Mouse (Mus musculus) ES-Bruce4 (cell line): Measurements from ENCODE around the gene Gm26566. TPM values are rescaled to one million over a fixed set of nuclear protein-coding genes. Genes with fewer than 3 reads are reported as not detected.

ENCODE experiments used
- H3K27ac ChIP-seq: 2 replicates; pipeline ENCODE4 v1.5.1; 2012; ENCODE audit warnings: low read length, inconsistent platforms; ENCODE audit not compliant: insufficient read depth
- H3K27me3 ChIP-seq: 2 replicates; pipeline ENCODE4 v1.6.1; 2012; ENCODE audit warnings: mild to moderate bottlenecking, low read length, inconsistent platforms; ENCODE audit not compliant: control insufficient read depth, poor library complexity, insufficient read depth, severe bottlenecking
- H3K36me3 ChIP-seq: 2 replicates; pipeline ENCODE4 v1.6.1; 2012; ENCODE audit warnings: inconsistent platforms, mild to moderate bottlenecking, low read length, moderate library complexity; ENCODE audit not compliant: control insufficient read depth, poor library complexity, insufficient read depth, severe bottlenecking
- H3K4me1 ChIP-seq: one replicate; pipeline ENCODE4 v1.8.1; 2011; ENCODE audit warnings: low read length; ENCODE audit not compliant: control insufficient read depth, insufficient read depth
- H3K4me3 ChIP-seq: 2 replicates; pipeline ENCODE4 v1.5.1; 2011; ENCODE audit warnings: low read depth, mild to moderate bottlenecking, low read length
- H3K9ac ChIP-seq: 2 replicates; pipeline ENCODE4 v1.6.1; 2012; ENCODE audit warnings: low read depth, mild to moderate bottlenecking, inconsistent platforms; ENCODE audit not compliant: poor library complexity, severe bottlenecking
- H3K9me3 ChIP-seq: replicated peaks from 2 replicates; pipeline ENCODE4 v1.6.1; 2012; ENCODE audit warnings: mild to moderate bottlenecking, low read length, inconsistent platforms; ENCODE audit not compliant: control insufficient read depth, poor library complexity, insufficient read depth, severe bottlenecking
- CTCF ChIP-seq: IDR thresholded peaks from one replicate; pipeline ENCODE4 v1.8.1; 2011; ENCODE audit warnings: low read depth, low read length
- EP300 ChIP-seq: IDR thresholded peaks from 2 replicates; pipeline ENCODE4 v1.6.1; 2011; ENCODE audit warnings: low read depth, low read length; ENCODE audit not compliant: insufficient read depth
- POLR2A ChIP-seq: IDR thresholded peaks from one replicate; pipeline ENCODE4 v1.8.1; 2011; ENCODE audit warnings: low read length; ENCODE audit not compliant: insufficient read depth
- polyA plus RNA-seq: library from polyadenylated mRNA; stranded (reverse); fragments of >200 nt; gene quantifications from 2 replicates; pipeline ENCODE4 v1.2.4, GENCODE M21; 2011; ENCODE audit warnings: low read depth; ENCODE audit not compliant: missing spikeins, insufficient read depth, insufficient read length

The Gm26566 gene
- polyA plus RNA-seq, 1 experiment: not detected

DNA sequence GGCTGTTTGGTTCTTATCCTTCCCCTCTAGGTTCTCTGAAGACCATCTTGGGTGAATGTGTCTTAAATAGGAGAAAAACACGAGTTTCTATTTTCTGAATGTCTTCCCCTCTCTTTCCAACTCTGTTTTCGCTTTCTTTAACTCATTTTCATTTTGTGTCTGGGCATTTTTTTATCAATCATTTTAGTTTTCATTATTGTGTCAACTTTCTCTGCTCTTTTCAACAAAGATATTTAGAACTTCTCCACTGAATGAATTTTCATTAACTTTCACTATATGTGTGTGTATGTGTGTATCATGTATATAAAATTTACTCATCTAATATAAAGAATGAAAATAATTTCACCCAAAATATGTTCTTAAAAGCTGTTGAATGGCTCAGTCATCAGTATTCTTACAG, 30.3 kb upstream of the Gm26566 start, which contains the start of gene Ifnab:
TSS of gene Ifnab (minus strand) at position 101 of the 400 bp plus-strand sequence.
- no peak for TF ChIP-seq POLR2A
- TF ChIP-seq CTCF: no peak
- no peak for TF ChIP-seq EP300
- H3K4me1 ChIP-seq: no peaks in the 10 kb centered on the region

DNA sequence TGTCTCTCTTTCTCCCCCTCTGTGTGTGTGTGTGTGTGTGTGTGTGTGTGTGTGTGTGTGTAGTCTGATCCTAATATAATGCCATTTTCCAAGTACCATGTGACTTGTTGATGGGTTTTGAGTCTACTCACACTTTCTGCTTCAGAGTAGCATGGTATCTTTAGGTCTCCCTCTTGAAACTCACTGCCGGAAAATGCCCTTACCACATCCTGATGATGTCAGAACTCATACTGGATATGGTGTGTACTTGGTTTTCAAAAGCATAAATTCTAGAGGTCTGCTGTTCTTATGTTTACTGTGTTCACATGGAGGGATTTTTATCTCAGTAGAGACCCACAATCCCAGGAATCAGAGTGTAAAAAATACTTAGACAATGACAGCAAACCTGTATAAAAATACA, 29.1 kb upstream of the Gm26566 start:
- no peak overlapping the region for H3K9ac ChIP-seq
- H3K4me1 ChIP-seq: no peaks in the 10 kb centered on the region
- TF ChIP-seq CTCF: no peak
- TF ChIP-seq EP300: no peak
- no peak for TF ChIP-seq POLR2A
- H3K27me3 ChIP-seq: no peaks in the 10 kb centered on the region; the same call in 1 of the 2 replicates
- H3K36me3 ChIP-seq: no peaks in the 10 kb centered on the region
- no peak overlapping the region for H3K4me3 ChIP-seq
- no peaks in the 10 kb centered on the region; the same call in 1 of the 2 replicates for H3K9me3 ChIP-seq
- no peak overlapping the region for H3K27ac ChIP-seq

More for the DNA sequence above, 30.3 kb upstream of the Gm26566 start, which contains the start of gene Ifnab:
- Histone ChIP-seq H3K4me3 (no peak within 1 kb of the TSS), H3K27me3 (no peaks in the 10 kb centered on the region; the same call in 1 of the 2 replicates), H3K9ac (no peak within 1 kb of the TSS), H3K36me3 (no peaks in the 10 kb centered on the region), H3K27ac (no peak within 1 kb of the TSS), H3K9me3 (no peaks in the 10 kb centered on the region; the same call in 1 of the 2 replicates)

- Histone ChIP-seq H3K27ac (no peak overlapping the region), H3K9me3 (no peaks in the 10 kb centered on the region; the same call in 1 of the 2 replicates), H3K4me1 (no peaks in the 10 kb centered on the region), H3K36me3 (no peaks in the 10 kb centered on the region), H3K27me3 (no peaks in the 10 kb centered on the region; the same call in 1 of the 2 replicates), H3K9ac (no peak overlapping the region), H3K4me3 (no peak overlapping the region)
- TF ChIP-seq CTCF (no peak), POLR2A (no peak)
Measured at GRCm38 (mm10) chr4:88693392-88693791, 28.2 kb upstream of the Gm26566 start.

DNA sequence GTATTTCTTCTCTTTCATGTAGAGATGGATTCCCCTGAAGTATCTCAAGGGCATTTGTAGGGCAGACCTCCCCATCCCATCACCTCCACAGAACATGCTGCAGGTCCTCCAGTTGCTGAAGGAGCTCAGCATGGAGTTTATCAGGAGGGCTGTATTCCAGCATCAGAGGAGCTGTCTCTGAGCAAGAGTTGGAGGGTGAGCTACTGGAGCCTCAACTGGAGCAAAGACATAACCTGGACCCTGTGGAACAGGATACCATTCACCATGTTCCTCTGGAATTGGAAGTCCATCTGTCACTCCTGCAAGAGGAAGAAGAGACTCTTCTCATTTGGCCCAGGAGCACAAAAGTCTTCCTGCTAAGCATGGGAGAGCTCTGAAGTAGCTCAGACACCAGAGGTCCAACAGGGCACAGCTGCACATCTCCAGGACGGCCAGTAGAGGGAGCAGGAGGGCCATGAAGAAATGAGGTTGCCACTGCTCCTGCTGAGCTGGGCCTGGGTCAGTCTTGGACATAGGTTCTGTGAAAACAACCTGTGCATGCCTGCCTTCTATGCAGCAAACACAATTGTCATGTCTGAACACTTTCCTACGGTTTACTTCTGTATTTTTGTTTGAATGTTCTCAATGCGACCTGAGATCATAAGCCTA, 25.2 kb upstream of the Gm26566 start:
- no peaks in the 10 kb centered on the region; the same call in 1 of the 2 replicates for H3K27me3 ChIP-seq
- no peaks in the 10 kb centered on the region for H3K9me3 ChIP-seq
- no peak overlapping the region for H3K9ac ChIP-seq
- TF ChIP-seq EP300 (0 out of 2 replicates have a peak, but pooled peaks have one; percentile 18), CTCF (peak; percentile 98), POLR2A (no peak)
- no peaks in the 10 kb centered on the region for H3K4me1 ChIP-seq
- no peaks in the 10 kb centered on the region for H3K36me3 ChIP-seq
- H3K27ac ChIP-seq: no peak overlapping the region
- H3K4me3 ChIP-seq: no peak overlapping the region

DNA sequence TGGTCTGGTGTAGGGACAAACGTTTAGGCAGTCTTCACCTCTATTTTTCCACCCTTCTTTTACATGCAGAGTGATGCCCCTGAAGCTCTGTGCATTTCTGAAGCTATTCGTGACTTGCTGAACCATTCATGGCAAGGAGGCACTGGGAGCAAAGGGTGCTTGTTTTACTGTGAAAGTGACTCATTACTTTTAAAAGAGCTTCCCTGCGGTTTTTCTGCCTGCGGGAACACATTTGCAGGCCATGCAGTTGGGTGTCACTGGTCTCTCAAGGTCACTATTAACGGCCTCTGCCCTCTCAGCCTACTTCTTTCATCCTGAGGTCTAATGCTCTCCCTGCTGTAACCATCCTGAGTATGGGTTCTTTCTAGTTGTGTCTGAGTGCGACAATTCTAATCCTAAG, 24.5 kb upstream of the Gm26566 start:
- TF ChIP-seq EP300 (no peak), POLR2A (no peak), CTCF (no peak)
- Histone ChIP-seq H3K9ac (no peak overlapping the region), H3K4me1 (no peaks in the 10 kb centered on the region), H3K27me3 (no peaks in the 10 kb centered on the region; the same call in 1 of the 2 replicates), H3K9me3 (no peaks in the 10 kb centered on the region), H3K27ac (no peak overlapping the region), H3K36me3 (no peaks in the 10 kb centered on the region), H3K4me3 (no peak overlapping the region)

DNA sequence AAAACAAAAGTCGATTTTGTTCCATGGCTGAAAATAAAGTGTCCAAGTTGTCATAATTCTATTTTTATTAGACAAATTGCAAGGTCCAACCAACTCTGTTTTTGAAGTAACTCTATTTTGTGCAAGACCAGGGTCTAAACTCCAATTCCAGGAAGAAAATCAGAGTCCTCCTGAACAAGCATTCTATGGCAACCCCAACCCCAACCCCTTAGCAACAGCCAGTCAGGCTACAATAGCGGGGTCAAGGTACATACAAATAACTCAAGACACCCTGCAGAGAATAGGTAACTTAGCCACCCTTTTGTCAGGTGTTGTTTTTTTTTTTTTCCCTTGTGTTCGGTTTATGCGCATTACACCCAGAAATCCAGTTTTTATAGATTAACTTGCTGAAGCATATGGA, 23.9 kb upstream of the Gm26566 start:
- Histone ChIP-seq H3K4me1 (peaks cover 3% of the 10 kb centered on the region), H3K9me3 (no peaks in the 10 kb centered on the region), H3K4me3 (no peak overlapping the region), H3K27ac (no peak overlapping the region), H3K27me3 (no peaks in the 10 kb centered on the region; the same call in 1 of the 2 replicates), H3K36me3 (no peaks in the 10 kb centered on the region), H3K9ac (no peak overlapping the region)
- no peak for TF ChIP-seq POLR2A
- TF ChIP-seq CTCF: no peak
- TF ChIP-seq EP300: no peak
